Mouse (Mus musculus): ENCODE results near the gene Ptprj.

- no peak for TF ChIP-seq CTCF (IDR thresholded peaks at IDR 0.05; ENCODE audit: low read depth, low read length)
- no peak for TF ChIP-seq POLR2A (IDR thresholded peaks at IDR 0.05; ENCODE audit: extremely low read depth, insufficient read depth, low read length)
These were observed 41.2 kb downstream of the Ptprj start for GRCm38 (mm10) chr2:90539206-90539605.
